Mouse (Mus musculus): ENCODE measurements around the gene Gtf3c3. TPM values are rescaled to one million over a fixed set of nuclear protein-coding genes. Genes with fewer than 3 reads are reported as not detected.

Gtf3c3 gene
- total RNA-seq, 2 experiments from 2014 or later: 27.4 to 30.7 TPM

Other genes with a start within 250 kb of the Gtf3c3 start
- 10 to 100 TPM; 33.6 to 33.8 TPM for gene Hecw2, start 243.8 kb downstream of the Gtf3c3 start, total RNA-seq (2021)
- gene Ccdc150, start 188.3 kb downstream of the Gtf3c3 start, total RNA-seq (2021): under 1 TPM; 0.16 to 0.62 TPM
- 10 to 100 TPM; 51.5 to 52.4 TPM for gene Pgap1, start 118.7 kb upstream of the Gtf3c3 start, total RNA-seq (2021)